Mouse (Mus musculus) olfactory bulb, adult 2 months (tissue): Measurements from ENCODE around the gene Elovl1.

Experiments
- CTCF ChIP-seq: fragments of 200-500 bp; IDR thresholded peaks from 2 replicates; pipeline ENCODE4 v1.5.1; 2012; ENCODE audit warnings: low read depth, mild to moderate bottlenecking, low read length, moderate library complexity; ENCODE audit not compliant: insufficient read depth
- POLR2A ChIP-seq: fragments of 200-500 bp; IDR thresholded peaks from 2 replicates; pipeline ENCODE4 v1.6.1; 2012; ENCODE audit warnings: mild to moderate bottlenecking, low read depth, low read length, moderate library complexity; ENCODE audit not compliant: insufficient read depth

DNA sequence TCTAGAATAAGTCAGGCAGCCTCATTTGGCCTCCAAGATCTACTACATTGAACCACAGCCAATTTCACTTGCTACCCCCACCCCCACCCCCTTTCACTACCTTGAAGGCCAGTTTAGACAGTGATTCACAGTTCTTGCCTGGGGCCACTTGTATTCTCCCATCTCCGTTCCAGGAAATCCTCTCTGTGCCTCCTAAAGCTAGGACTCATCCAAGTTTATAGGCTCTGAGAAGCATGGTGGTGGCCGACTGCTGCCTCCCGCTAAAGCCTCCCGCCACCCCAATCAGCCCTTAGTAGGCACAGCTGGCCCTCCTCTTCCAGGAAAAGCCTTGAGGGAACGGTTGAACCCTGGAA lies 502 bp upstream of the Elovl1 start:
- TF ChIP-seq POLR2A (no peak), CTCF (no peak)
